Mouse (Mus musculus): ENCODE data around the gene Rnase10.
"Not testable (repeated sequence)": the region's sequence is repeated elsewhere in the genome, so short reads cannot be mapped to it uniquely, and the experiment has no call there.

The Rnase10 gene

GRCm38 (mm10) chr14:51007152-51007801 lies at the start of gene Rnase10:
Gene Rnase10 (plus strand): TSS chr14:51007751.
- no peak for DNase-seq

- not testable (repeated sequence) for DNase-seq
These were observed 49.1 kb upstream of the Rnase10 start for GRCm38 (mm10) chr14:50958289-50958995.

- DNase-seq, result no peak
These were observed 39.2 kb upstream of the Rnase10 start for GRCm38 (mm10) chr14:50968216-50968980.

DNA sequence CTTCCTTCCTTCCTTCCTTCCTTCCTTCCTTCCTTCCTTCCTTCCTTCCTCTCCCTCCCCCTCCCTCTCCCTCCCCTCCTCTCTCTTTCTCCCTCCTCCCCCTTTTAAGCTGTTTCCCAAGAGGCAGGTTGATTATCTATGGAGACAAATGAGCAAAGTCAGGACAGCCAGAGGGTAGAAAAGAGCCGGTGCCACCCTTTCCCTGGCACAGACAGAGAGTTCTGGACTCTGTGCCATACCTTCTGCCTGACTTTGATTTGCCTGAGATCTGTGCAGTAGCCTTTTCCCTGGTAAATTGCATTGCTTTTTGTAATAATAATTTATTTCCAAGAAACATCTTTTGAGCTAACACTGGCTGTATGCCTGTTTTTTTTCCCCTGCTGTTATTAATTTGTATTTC lies 38.5 kb upstream of the Rnase10 start:
- no peak for DNase-seq

GRCm38 (mm10) chr14:50969558-50970544 lies 37.7 kb upstream of the Rnase10 start:
- DNase-seq, result peak; percentile 35

- no peak for DNase-seq
These were observed 36.7 kb upstream of the Rnase10 start for GRCm38 (mm10) chr14:50970822-50971221.

- DNase-seq, result not testable (repeated sequence)
These were observed 34.5 kb upstream of the Rnase10 start for GRCm38 (mm10) chr14:50973054-50973453.

GRCm38 (mm10) chr14:50973700-50974099 lies 33.9 kb upstream of the Rnase10 start:
- no peak for DNase-seq

DNA sequence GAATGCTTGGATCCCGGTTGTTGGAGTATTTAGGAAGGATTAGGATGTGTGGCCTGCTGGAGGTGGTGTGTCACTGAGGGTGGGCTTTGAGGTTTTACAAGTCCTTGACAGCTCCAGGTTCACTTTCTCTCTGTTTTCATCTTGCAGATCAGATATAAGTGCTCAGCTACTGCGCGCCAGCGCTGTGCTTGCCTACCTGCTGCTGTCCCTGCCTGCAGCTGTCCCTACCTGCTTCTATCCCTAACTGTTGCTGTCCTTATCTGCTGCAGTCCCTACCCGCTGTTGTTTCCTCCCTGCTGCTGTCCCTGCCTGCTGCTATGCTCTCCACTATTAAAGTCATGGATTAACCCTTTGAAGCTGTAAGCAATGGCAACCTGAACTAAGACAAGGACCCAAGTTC lies 32.5 kb upstream of the Rnase10 start:
- DNase-seq, result no peak

GRCm38 (mm10) chr14:50976674-50977073 lies 30.9 kb upstream of the Rnase10 start:
- peak; percentile 10 for DNase-seq

GRCm38 (mm10) chr14:50978451-50978850 lies 29.1 kb upstream of the Rnase10 start:
- DNase-seq, result not testable (repeated sequence)

DNA sequence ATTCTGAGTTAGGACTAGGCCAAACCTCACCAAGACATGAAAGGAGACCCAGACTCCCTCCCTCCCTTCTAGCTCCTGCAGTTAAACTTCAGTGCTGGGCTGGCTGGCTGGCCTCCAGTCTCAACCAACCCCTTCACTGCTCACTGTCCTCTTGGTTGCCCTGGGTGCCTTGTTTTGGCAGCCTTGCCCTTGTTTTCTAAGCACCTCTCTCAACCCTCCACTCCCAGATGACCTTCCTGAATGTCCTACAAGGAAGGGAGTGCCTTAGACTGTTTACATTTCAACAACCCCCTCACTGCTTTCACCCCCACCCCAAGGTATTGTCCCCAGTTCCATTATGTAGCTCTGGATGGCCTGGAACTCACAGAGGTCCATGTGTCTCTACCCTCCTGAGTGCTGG lies 27.9 kb upstream of the Rnase10 start:
- DNase-seq, result no peak

DNA sequence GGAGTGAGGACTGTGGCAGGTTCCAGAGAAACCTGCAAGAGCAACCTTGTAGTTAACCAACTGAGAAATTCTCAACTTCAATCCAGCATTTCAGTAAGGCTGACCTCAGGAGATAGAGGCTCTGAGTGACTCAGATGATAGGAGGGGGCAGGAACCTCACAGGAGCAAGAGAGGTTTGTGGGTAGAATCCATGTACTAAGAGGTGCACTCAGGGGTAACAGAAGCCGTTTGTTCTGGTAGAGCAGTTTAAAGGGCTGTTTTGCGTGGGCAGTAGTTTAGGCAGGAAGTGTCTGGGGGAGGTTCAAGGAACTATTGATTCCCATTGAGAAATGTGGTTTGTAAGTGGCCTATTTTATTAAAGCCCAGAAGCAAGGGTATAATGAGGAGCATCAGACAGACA lies 26.3 kb upstream of the Rnase10 start:
- DNase-seq, result no peak

DNA sequence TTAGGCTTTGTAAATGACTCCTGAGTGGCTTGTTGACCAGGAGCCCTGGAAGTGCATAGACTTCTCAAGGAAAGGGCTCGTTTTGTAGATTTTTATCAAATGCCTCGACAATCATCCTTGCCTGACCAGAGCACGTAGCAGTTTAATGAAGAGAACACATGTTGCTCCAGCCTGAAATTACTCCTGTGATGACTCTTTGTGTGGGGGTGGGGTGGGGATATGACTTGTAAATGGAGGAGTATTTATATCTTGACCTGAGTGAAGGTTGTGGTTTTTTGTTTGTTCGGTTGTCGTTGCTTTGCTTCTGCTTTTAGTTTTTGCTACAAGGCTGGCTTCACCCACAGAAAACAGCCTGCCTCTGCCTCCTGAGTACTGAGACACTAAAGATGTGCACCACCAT lies 25.7 kb upstream of the Rnase10 start:
- DNase-seq, result no peak

DNA sequence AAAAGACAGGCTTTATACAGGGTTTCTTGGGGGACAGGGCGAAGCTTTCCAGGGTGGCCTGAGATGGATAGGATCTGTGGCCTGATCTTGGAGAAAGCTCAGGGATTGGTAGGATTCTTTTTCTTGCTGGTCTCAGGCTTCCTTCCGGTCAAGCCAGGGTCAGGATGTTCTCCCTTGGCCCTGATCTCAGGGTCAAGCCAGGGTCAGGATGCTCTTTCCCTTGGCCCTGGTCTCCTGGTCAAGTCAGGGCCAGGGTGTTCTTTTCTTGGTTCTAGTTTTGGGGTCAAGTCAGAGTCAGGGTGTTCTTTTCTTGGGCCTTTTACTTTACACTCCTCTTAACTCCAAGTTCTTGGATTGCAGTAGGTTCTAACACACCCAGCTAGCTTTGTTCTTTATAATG lies 19.9 kb upstream of the Rnase10 start:
- no peak for DNase-seq

DNA sequence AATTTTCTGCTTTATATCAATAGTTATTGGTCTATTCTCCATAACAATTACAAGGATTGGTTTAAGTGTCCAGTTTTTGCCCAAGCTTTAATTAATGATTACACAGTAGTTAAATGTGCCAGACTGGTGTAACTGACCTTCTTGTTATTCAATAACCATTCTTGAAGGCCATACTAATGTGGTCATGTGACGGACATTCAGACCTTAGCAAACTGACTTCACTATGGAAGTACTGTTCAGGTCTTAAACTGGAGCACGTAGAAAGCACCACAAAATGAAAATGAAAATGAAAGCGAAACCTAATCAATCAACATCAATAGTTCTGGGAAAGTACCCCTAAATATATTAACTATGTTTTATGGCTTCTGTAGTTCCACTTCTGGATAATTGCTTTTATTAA lies 16.5 kb upstream of the Rnase10 start:
- DNase-seq, result no peak

- no peak for DNase-seq
These were observed 10.5 kb upstream of the Rnase10 start for GRCm38 (mm10) chr14:50997088-50997487.

GRCm38 (mm10) chr14:50997999-50998666 lies 9.4 kb upstream of the Rnase10 start:
- no peak for DNase-seq

GRCm38 (mm10) chr14:51007914-51008713 lies 563 bp downstream of the Rnase10 start:
- DNase-seq, result peak; percentile 57

DNA sequence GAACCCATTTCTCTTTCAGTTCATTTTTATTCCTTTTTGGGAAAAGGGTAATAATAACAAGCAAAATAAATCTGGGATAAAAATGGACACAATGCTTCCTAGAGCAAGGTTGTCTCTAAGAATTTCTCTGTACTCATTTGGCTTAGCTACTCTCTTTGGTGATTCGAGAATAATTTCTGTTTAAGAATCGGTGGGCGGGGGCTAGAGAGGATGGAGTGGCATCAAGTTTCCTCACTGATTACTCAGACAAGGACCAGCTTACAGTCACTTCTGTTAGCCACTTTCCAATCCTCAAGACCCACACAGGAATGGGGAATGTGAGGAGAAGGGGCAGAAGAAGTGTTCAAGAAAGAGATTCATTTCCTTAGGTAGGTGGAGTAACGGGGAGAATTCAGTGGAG lies 1.2 kb downstream of the Rnase10 start:
- no peak for DNase-seq

GRCm38 (mm10) chr14:51009572-51009971 lies 2.0 kb downstream of the Rnase10 start:
- no peak for DNase-seq
